17 mouse cellular contexts compared by ENCODE assay signal in genomic region chr2:156021765-156022164, GRCm38 (mm10). TPM values are rescaled to one million over a fixed set of nuclear protein-coding genes. Genes with fewer than 3 reads are reported as not detected.
"Had no signal": no experiment of that assay in that cellular context is flagged by ENCODE, and none has a peak within 500 bp of the region (broad histone marks: within the 10 kb centered on the region; RNA-seq: fewer than 3 reads in every experiment).

No protein-coding gene starts in this region.

- H3K27me3 ChIP-seq: limb, embryonic 13.5 days; neural tube, embryonic 12.5 days had no signal

- H3K9ac ChIP-seq: limb, embryonic 13.5 days; neural tube, embryonic 12.5 days had no signal

- H3K9me3 ChIP-seq: limb, embryonic 13.5 days; midbrain, embryonic 10.5 days; neural tube, embryonic 12.5 days had no signal

- H3K4me3 ChIP-seq: limb, embryonic 13.5 days; midbrain, embryonic 10.5 days; neural tube, embryonic 12.5 days had no signal

- H3K27ac ChIP-seq: kidney, postnatal 0 days; limb, embryonic 13.5 days; midbrain, embryonic 10.5 days; neural tube, embryonic 12.5 days had no signal

- DNase-seq: kidney, adult 11 months; kidney, adult 9 months; kidney, postnatal 36 days; layer of hippocampus, adult 9-11 months; left cerebral cortex, postnatal 4 days; lung, adult 18-20 months; lung, postnatal 10 days; midbrain, embryonic 14.5 days; thymus, adult 18-20 months; thymus, postnatal 14 days had no signal

- H3K4me1 ChIP-seq: limb, embryonic 13.5 days; midbrain, embryonic 10.5 days; neural tube, embryonic 12.5 days had no signal

- H3K4me2 ChIP-seq: limb, embryonic 13.5 days; neural tube, embryonic 12.5 days had no signal

RNA-seq across cellular contexts. Expression of gene 6430550D23Rik, which starts 14.0 kb away (rescaled TPM):
- total RNA-seq: monocyte, adult 5-6 weeks had no signal

RNA-seq across cellular contexts. Expression of gene Fer1l4, which starts 31.0 kb away (rescaled TPM):
- total RNA-seq: layer of hippocampus, adult 18-20 months; left cerebral cortex, postnatal 4 days; monocyte, adult 5-6 weeks; neutrophil, adult 5-6 weeks had no signal
- polyA plus RNA-seq: limb, embryonic 13.5 days; neural tube, embryonic 12.5 days had no signal
